Mouse (Mus musculus): Measurements from ENCODE around the gene Ttll2. TPM values are rescaled to one million over a fixed set of nuclear protein-coding genes. Genes with fewer than 3 reads are reported as not detected.
A peak's percentile ranks its signal among the peaks of the same experiment; 100 is the strongest.
"Not testable (repeated sequence)": the region's sequence is repeated elsewhere in the genome, so short reads cannot be mapped to it uniquely, and the experiment has no call there.

Gene Ttll2
- not detected in 2 replicates for polyA plus RNA-seq (2015; fragmentation: Nextera tagmentation; extraction: Ambion mirVana)

- not testable (repeated sequence) for H3K27me3 ChIP-seq; H3K36me3 ChIP-seq; H3K4me2 ChIP-seq (replicated peaks); H3K9ac ChIP-seq (replicated peaks); H3K4me1 ChIP-seq (replicated peaks); H3K4me3 ChIP-seq (replicated peaks); ATAC-seq; H3K9me3 ChIP-seq; H3K27ac ChIP-seq
- 85% methylated on average over 1 of the region's 1 CpGs for WGBS
Measured at GRCm38 (mm10) chr17:7352596-7352995, at the start of gene Ttll2. Gene Ttll2, minus strand, starts transcription at chr17:7352696.

- H3K4me3 ChIP-seq (replicated peaks); H3K4me1 ChIP-seq (replicated peaks); H3K27ac ChIP-seq; ATAC-seq; H3K9ac ChIP-seq (replicated peaks); H3K27me3 ChIP-seq; H3K36me3 ChIP-seq; H3K4me2 ChIP-seq (replicated peaks); H3K9me3 ChIP-seq: not testable (repeated sequence)
- WGBS: 61% methylated on average over 6 of the region's 6 CpGs
Measured at GRCm38 (mm10) chr17:7399770-7400169, 47.3 kb upstream of the Ttll2 start.

GRCm38 (mm10) chr17:7398198-7398847 is 45.8 kb upstream of the Ttll2 start:
- H3K27ac ChIP-seq; H3K27me3 ChIP-seq; H3K4me2 ChIP-seq (replicated peaks); H3K9me3 ChIP-seq; H3K9ac ChIP-seq (replicated peaks); H3K4me1 ChIP-seq (replicated peaks); ATAC-seq; H3K4me3 ChIP-seq (replicated peaks); H3K36me3 ChIP-seq: not testable (repeated sequence)
- WGBS: 85% methylated on average over 6 of the region's 6 CpGs

- H3K9me3 ChIP-seq; ATAC-seq; H3K9ac ChIP-seq (replicated peaks); H3K27me3 ChIP-seq; H3K36me3 ChIP-seq; H3K4me3 ChIP-seq (replicated peaks); H3K4me2 ChIP-seq (replicated peaks); H3K4me1 ChIP-seq (replicated peaks); H3K27ac ChIP-seq: not testable (repeated sequence)
- WGBS: 93% methylated on average over 13 of the region's 13 CpGs
Measured at GRCm38 (mm10) chr17:7397079-7397478, 44.6 kb upstream of the Ttll2 start.

- ATAC-seq; H3K9ac ChIP-seq (replicated peaks): not testable (repeated sequence)
Measured at GRCm38 (mm10) chr17:7396288-7396687, 43.8 kb upstream of the Ttll2 start.

GRCm38 (mm10) chr17:7395671-7396070 is 43.2 kb upstream of the Ttll2 start:
- WGBS: 95% methylated on average over 8 of the region's 8 CpGs
- not testable (repeated sequence) for H3K4me1 ChIP-seq (replicated peaks); H3K27me3 ChIP-seq; H3K4me2 ChIP-seq (replicated peaks); H3K27ac ChIP-seq; H3K9me3 ChIP-seq; ATAC-seq; H3K9ac ChIP-seq (replicated peaks); H3K4me3 ChIP-seq (replicated peaks); H3K36me3 ChIP-seq

More at GRCm38 (mm10) chr17:7396288-7396687, 43.8 kb upstream of the Ttll2 start:
- not testable (repeated sequence) for H3K4me2 ChIP-seq (replicated peaks); H3K9me3 ChIP-seq; H3K4me1 ChIP-seq (replicated peaks); H3K27me3 ChIP-seq; H3K4me3 ChIP-seq (replicated peaks); H3K36me3 ChIP-seq; H3K27ac ChIP-seq
- no CpG with 5 or more reads among the region's 2 CpGs for WGBS

- H3K4me2 ChIP-seq (replicated peaks); H3K4me3 ChIP-seq (replicated peaks): not testable (repeated sequence)
- 88% methylated on average over 7 of the region's 7 CpGs for WGBS
Measured at GRCm38 (mm10) chr17:7395116-7395515, 42.6 kb upstream of the Ttll2 start.

GRCm38 (mm10) chr17:7389898-7390297 is 37.4 kb upstream of the Ttll2 start:
- not testable (repeated sequence) for ATAC-seq; H3K36me3 ChIP-seq; H3K9me3 ChIP-seq; H3K9ac ChIP-seq (replicated peaks); H3K27me3 ChIP-seq; H3K4me2 ChIP-seq (replicated peaks); H3K4me1 ChIP-seq (replicated peaks); H3K4me3 ChIP-seq (replicated peaks); H3K27ac ChIP-seq
- WGBS: 76% methylated on average over 7 of the region's 7 CpGs

More at GRCm38 (mm10) chr17:7395116-7395515, 42.6 kb upstream of the Ttll2 start:
- H3K9ac ChIP-seq (replicated peaks); H3K27ac ChIP-seq; H3K4me1 ChIP-seq (replicated peaks); H3K36me3 ChIP-seq; H3K27me3 ChIP-seq; H3K9me3 ChIP-seq; ATAC-seq: not testable (repeated sequence)

- H3K36me3 ChIP-seq; H3K4me1 ChIP-seq (replicated peaks): not testable (repeated sequence)
Measured at GRCm38 (mm10) chr17:7388958-7389356, 36.5 kb upstream of the Ttll2 start.

GRCm38 (mm10) chr17:7388341-7388957 is 36.0 kb upstream of the Ttll2 start:
- not testable (repeated sequence) for H3K9me3 ChIP-seq; H3K27ac ChIP-seq; H3K4me3 ChIP-seq (replicated peaks); H3K36me3 ChIP-seq; H3K4me2 ChIP-seq (replicated peaks); H3K9ac ChIP-seq (replicated peaks); H3K27me3 ChIP-seq; H3K4me1 ChIP-seq (replicated peaks)
- peak; percentile 51; the same call in 1 of the 2 replicates for ATAC-seq
- WGBS: no CpG with 5 or more reads among the region's 2 CpGs

More at GRCm38 (mm10) chr17:7388958-7389356, 36.5 kb upstream of the Ttll2 start:
- ATAC-seq; H3K9ac ChIP-seq (replicated peaks); H3K27me3 ChIP-seq; H3K9me3 ChIP-seq; H3K4me2 ChIP-seq (replicated peaks); H3K27ac ChIP-seq; H3K4me3 ChIP-seq (replicated peaks): not testable (repeated sequence)
- WGBS: 83% methylated on average over 7 of the region's 8 CpGs

GRCm38 (mm10) chr17:7386016-7386415 is 33.5 kb upstream of the Ttll2 start:
- not testable (repeated sequence) for H3K27me3 ChIP-seq; H3K9me3 ChIP-seq; H3K9ac ChIP-seq (replicated peaks); H3K4me2 ChIP-seq (replicated peaks); ATAC-seq; H3K4me1 ChIP-seq (replicated peaks); H3K36me3 ChIP-seq; H3K27ac ChIP-seq; H3K4me3 ChIP-seq (replicated peaks)
- 58% methylated on average over 8 of the region's 8 CpGs for WGBS

- H3K4me1 ChIP-seq (replicated peaks); H3K4me3 ChIP-seq (replicated peaks); H3K9ac ChIP-seq (replicated peaks); ATAC-seq; H3K27ac ChIP-seq; H3K36me3 ChIP-seq; H3K27me3 ChIP-seq; H3K4me2 ChIP-seq (replicated peaks); H3K9me3 ChIP-seq: not testable (repeated sequence)
- 76% methylated on average over 3 of the region's 3 CpGs for WGBS
Measured at GRCm38 (mm10) chr17:7385364-7385763, 32.9 kb upstream of the Ttll2 start, which contains the start of gene Unc93a2. Gene Unc93a2, minus strand, starts transcription at chr17:7385464.

All from midbrain, embryonic 13.5 days (tissue).